Mouse (Mus musculus) G1E (cell line): ENCODE measurements around the gene Bad. TPM values are rescaled to one million over a fixed set of nuclear protein-coding genes. Genes with fewer than 3 reads are reported as not detected.
A peak's percentile ranks its signal among the peaks of the same experiment; 100 is the strongest.
"Not testable (repeated sequence)": the region's sequence is repeated elsewhere in the genome, so short reads cannot be mapped to it uniquely, and the experiment has no call there.

Source experiments
- ATAC-seq: 2 replicates; pipeline ENCODE4 v1.8.0; 2016; ENCODE audit warnings: mild to moderate bottlenecking; ENCODE audit not compliant: insufficient number of reproducible peaks, poor library complexity, low FRiP score, severe bottlenecking; ENCODE audit errors: extremely low read depth
- DNase-seq: peaks from one replicate; pipeline ENCODE4 v3.0.0; 2012; ENCODE audit warnings: low spot score
- H3K27me3 ChIP-seq: 2 replicates; pipeline ENCODE4 v1.6.1; 2012; ENCODE audit warnings: mild to moderate bottlenecking, low read length, inconsistent platforms; ENCODE audit not compliant: insufficient read depth
- H3K36me3 ChIP-seq: replicated peaks from 2 replicates; pipeline ENCODE3; 2012; ENCODE audit warnings: mild to moderate bottlenecking, inconsistent platforms
- H3K4me1 ChIP-seq: 2 replicates; pipeline ENCODE4 v1.6.1; 2012; ENCODE audit warnings: low read depth, low read length, inconsistent platforms, mixed read lengths; ENCODE audit not compliant: insufficient read depth
- H3K4me3 ChIP-seq: 2 replicates; pipeline ENCODE4 v1.5.1; 2012; ENCODE audit warnings: low read depth, mild to moderate bottlenecking, inconsistent platforms, low read length, moderate library complexity, mixed read lengths
- H3K9me3 ChIP-seq: replicated peaks from 2 replicates; pipeline ENCODE4 v1.6.1; 2012; ENCODE audit warnings: inconsistent platforms
- CTCF ChIP-seq: IDR thresholded peaks from 2 replicates; pipeline ENCODE4 v1.5.1; 2012; ENCODE audit warnings: low read depth, low read length, inconsistent platforms, mixed read lengths
- GATA1 ChIP-seq: IDR thresholded peaks from 2 replicates; pipeline ENCODE4 v1.6.1; 2012; ENCODE audit warnings: borderline replicate concordance, low read length, inconsistent platforms, mixed read lengths
- GATA2 ChIP-seq: IDR thresholded peaks from 2 replicates; pipeline ENCODE4 v1.6.1; 2012; ENCODE audit warnings: low read depth, low read length, inconsistent platforms, borderline replicate concordance
- POLR2AphosphoS5 ChIP-seq: IDR thresholded peaks from 2 replicates; pipeline ENCODE4 v1.6.1; 2012; ENCODE audit warnings: low read depth, low read length, inconsistent platforms; ENCODE audit not compliant: insufficient replicate concordance
- TAL1 ChIP-seq: conservative IDR thresholded peaks from 2 replicates; pipeline ENCODE4 v1.6.1; 2012; ENCODE audit warnings: low read depth, low read length, inconsistent platforms, mixed read lengths
- polyA plus RNA-seq: library from polyadenylated mRNA; stranded (reverse); fragments of >175 nt; gene quantifications from 2 replicates; pipeline ENCODE4 v1.2.3, GENCODE M21; 2012
- total RNA-seq, 2 experiments: library from RNA; stranded (forward) in 1 of 2; stranded (reverse) in 1 of 2; fragments of 200-1000 nt in 1 of 2; fragments of >200 nt in 1 of 2; fragmentation: Nextera tagmentation in 1 of 2; gene quantifications; 2 replicates each; pipeline ENCODE4 v1.2.3; 2014 to 2017

Bad gene
- total and polyA plus RNA-seq, 3 experiments: 12.6 to 51.9 (median 50.7) TPM

DNA sequence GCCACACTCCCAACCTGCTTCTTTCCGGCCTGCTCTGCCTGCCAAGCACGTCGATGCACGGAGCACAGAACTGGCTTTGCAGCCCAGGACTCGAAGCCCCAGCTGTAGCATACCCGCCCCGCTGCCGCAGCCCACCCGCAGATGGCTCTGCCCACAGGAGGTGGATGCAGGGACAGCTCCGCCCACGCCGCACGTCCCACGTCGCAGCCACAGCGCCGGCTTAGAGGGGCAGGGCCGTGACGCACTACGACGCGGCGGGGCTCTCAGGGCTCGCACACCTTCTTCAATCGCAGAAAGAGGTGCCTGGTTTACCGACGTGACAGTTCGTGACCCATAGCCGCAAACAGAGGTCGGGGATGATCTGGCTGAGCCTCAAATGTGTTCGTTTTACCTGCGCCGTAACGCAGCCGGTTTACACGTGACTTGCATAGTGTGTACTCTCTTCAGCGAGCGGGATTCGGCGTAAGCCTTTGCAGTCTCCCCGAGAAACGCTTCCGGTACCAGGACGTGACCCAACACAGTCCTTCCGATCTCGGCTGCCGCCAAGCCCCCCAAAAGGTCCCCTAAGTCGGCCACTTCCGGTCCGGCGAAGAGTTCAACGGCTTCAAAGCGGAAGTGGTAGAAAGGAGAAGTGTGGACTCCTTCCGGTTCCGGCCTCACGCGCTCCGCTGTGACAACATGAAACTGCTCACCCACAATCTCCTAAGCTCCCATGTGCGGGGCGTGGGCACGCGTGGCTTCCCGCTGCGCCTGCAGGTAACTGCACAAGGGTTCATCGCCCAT lies 32.0 kb upstream of the Bad start, which contains the start of the genes Trmt112 and Prdx5:
Gene Trmt112, plus strand, starts transcription at position 192 of the 783 bp plus-strand sequence.
Gene Prdx5, minus strand, starts transcription at position 600 of the 783 bp plus-strand sequence.
- no peaks in the 10 kb centered on the region for H3K9me3 ChIP-seq
- DNase-seq (peak; percentile 92), ATAC-seq (peak; percentile 72)
- peak within 1 kb of the TSS; percentile 89 for H3K4me3 ChIP-seq
- TF ChIP-seq POLR2AphosphoS5: peak; percentile 84; the same call in 1 of the 2 replicates
- no peak for TF ChIP-seq TAL1
- H3K27me3 ChIP-seq: no peaks in the 10 kb centered on the region
- peaks cover 79% of the 10 kb centered on the region for H3K36me3 ChIP-seq
- H3K4me1 ChIP-seq: peaks cover 66% of the 10 kb centered on the region

DNA sequence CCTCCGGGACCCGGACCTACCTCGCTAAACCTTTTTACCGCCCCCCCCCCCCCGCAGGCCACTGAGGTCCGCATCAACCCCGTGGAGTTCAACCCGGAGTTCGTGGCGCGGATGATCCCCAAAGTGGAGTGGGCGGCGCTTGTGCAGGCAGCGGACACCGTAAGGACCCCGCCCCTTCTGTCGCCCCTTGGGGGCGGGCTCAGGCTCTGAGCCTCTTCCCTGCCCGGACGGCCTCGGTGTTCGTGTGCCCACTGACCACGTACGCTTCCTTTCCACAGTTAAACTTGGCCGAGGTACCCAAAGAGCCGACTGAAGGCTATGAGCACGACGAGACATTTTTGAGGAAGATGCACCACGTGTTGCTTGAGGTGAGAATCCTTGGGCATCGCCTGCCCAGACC lies 31.4 kb upstream of the Bad start:
- H3K36me3 ChIP-seq: peaks cover 78% of the 10 kb centered on the region
- not testable (repeated sequence) for DNase-seq, H3K27me3 ChIP-seq, ATAC-seq, H3K9me3 ChIP-seq
- peak overlapping the region; percentile 89 for H3K4me3 ChIP-seq
- peaks cover 68% of the 10 kb centered on the region for H3K4me1 ChIP-seq

DNA sequence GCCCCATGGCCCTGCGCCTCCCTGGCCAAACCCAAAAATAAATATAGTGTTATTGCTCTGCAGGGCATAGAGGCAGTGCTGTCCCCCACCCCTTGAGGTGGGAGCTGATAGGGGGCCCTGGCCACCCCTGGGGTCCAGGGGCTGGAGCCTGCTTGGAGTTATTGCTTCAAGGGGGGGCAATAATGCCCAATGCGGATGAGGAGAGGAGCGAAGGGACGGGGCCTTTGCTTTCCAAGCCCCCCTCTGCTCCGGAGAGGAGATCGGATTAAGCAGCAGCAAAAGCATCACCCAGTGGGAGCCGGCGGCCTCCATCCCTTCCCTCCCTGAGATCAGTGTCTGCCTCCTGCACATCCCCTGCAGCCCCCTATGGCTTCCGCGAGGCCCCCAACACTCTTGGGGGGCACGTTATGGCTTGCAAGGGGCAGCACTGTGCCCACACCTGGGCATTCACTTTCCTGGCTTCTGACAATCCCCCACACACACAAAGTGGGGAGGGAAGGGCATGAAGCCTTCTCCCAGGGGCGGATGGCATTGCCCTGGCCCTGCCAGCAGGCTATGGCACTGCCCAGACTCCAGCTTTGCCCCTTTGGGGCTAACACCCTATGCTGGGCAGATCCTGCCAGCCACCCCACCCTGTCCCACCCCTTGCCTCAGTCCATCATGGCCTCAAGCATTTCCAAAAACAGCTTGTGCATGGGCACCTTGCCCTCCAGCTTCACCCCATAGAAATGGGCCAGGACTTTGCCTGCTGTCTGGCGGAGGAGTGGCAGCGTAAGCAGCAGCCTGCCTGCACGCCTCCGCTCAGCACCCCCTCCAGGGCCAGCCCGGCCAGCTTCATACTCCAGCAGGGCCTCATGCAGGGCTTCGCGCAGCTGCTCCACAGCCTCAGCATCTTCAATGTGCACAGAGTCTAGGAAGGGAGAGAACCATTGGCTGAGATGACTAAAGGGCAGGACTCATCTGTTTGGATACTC lies 30.3 kb upstream of the Bad start:
- no peak for TF ChIP-seq GATA1
- TF ChIP-seq GATA2: no peak
- TF ChIP-seq CTCF: no peak
- TF ChIP-seq POLR2AphosphoS5: no peak
- TF ChIP-seq TAL1: no peak
- no peaks in the 10 kb centered on the region for H3K27me3 ChIP-seq
- peak overlapping the region; percentile 70 for H3K4me3 ChIP-seq
- peaks cover 78% of the 10 kb centered on the region for H3K36me3 ChIP-seq
- ATAC-seq (no peak), DNase-seq (no peak)
- H3K4me1 ChIP-seq: peaks cover 74% of the 10 kb centered on the region
- no peaks in the 10 kb centered on the region for H3K9me3 ChIP-seq

DNA sequence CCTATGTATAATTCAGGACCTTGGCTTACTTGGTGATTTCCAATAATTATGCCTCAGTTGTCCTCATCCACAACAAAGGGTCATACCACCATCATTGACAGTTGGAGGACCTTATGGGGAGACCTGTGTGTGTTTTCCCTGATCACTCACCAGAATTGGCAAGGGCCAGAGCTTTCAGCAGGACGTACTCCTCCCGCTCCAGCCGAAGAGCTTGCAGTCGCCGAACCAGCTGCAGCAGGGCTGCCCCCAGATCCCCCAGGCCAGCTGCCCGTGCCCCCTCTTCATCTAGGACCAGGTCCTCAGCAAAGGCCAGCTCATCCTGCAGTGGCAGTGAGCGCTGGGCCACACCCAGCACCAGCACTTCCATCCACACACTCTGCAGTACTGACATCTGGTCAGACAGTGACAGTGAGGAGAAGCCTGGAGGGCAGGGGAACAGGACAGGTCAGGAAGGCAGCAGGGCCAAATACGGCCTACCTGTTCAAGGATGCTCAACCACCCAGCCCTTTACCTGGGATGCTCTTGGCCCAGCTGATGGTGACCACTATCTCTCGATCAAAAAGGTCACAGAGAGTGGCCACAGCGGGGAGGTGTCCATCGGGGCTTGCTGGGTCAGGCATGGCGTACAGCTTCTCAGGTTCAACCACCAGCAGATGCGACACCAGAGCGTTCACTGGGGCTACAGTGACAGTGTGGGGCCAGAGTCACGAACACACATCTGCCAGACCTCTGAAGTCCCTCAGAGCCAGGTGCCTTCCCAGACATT lies 29.3 kb upstream of the Bad start:
- H3K36me3 ChIP-seq: peaks cover 78% of the 10 kb centered on the region
- TF ChIP-seq CTCF: no peak
- no peak for TF ChIP-seq TAL1
- TF ChIP-seq GATA2: no peak
- no peak for TF ChIP-seq POLR2AphosphoS5
- no peak for TF ChIP-seq GATA1
- no peaks in the 10 kb centered on the region for H3K9me3 ChIP-seq
- no peaks in the 10 kb centered on the region for H3K27me3 ChIP-seq
- peak overlapping the region; percentile 5; the same call in 1 of the 2 replicates for H3K4me3 ChIP-seq
- ATAC-seq (no peak), DNase-seq (no peak)
- peaks cover 69% of the 10 kb centered on the region for H3K4me1 ChIP-seq

GRCm38 (mm10) chr19:6913036-6913435 lies 28.6 kb upstream of the Bad start:
- ATAC-seq: no peak
- H3K36me3 ChIP-seq: peaks cover 76% of the 10 kb centered on the region
- no peak for TF ChIP-seq GATA2
- TF ChIP-seq POLR2AphosphoS5: no peak
- no peak for TF ChIP-seq TAL1
- TF ChIP-seq GATA1: no peak
- TF ChIP-seq CTCF: no peak
- no peaks in the 10 kb centered on the region for H3K27me3 ChIP-seq
- H3K4me1 ChIP-seq: peaks cover 63% of the 10 kb centered on the region
- DNase-seq: no peak
- H3K9me3 ChIP-seq: no peaks in the 10 kb centered on the region
- H3K4me3 ChIP-seq: no peak overlapping the region

DNA sequence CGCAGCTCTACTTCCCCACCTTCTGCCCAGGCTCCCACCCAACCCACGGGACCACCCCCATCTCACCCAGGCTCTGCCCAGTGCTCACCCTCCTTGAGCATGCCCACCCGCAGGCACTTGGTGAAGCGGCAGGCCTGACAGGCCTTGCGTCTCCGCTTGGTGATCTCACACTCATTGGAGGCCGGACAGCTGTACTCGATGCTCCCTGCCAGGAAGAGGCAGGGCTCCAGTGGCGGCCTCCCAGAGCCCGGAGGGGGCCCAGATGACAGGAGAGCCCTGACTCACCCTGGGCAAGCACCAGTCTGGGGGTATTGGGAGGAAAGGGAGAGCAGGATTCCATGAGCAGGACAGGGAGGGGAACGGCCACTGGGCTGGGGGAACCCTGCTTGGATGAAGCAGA lies 27.7 kb upstream of the Bad start:
- H3K27me3 ChIP-seq: no peaks in the 10 kb centered on the region
- no peaks in the 10 kb centered on the region for H3K9me3 ChIP-seq
- TF ChIP-seq POLR2AphosphoS5 (0 out of 2 replicates have a peak, but pooled peaks have one; percentile 61), GATA1 (no peak)
- DNase-seq (no peak), ATAC-seq (no peak)
- H3K36me3 ChIP-seq: peaks cover 81% of the 10 kb centered on the region
- H3K4me1 ChIP-seq: peaks cover 55% of the 10 kb centered on the region
- no peak overlapping the region for H3K4me3 ChIP-seq
